Mouse (Mus musculus) T-helper 1 cell (primary cell): ENCODE results near the gene Syngap1.

Experiments used
- in situ Hi-C: fragments of 300-600 bp; cut with MboI, MseI; formaldehyde crosslinking; loops from one replicate; pipeline ENCODE4 v1.15.1; 2025; ENCODE audit warnings: high pct_unique_total_duplicates

Gene Syngap1

DNA sequence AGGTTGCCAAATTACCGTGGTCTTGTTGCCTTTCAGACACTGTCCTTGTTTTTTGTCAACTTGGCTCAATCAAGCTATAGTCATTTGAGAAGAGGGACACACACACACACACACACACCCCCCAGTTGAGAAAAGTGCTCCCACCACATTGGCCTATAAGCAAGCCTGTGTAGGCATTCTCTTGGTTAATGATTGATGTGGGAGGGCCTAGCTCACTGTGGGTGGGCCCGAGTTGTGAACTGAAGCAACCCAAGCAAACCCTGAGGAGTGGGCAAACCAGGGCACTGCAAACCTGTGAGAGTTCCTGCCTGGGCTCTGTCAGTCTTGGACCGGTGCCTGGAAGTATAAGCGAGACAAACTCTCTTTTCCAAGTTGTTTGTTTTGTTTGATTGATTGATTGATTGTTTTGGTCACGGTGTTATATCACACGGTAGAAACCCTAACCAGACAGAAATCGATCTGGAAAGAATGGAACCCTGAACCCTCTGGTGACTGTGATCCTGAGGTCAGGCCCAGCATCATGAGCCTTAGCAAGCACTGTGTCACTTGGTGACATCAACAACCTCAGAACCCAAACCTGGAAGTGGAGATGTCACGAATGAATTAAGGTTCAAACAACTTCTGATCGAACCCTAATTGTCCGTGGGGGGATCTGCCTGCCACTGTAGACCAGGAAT lies 44.6 kb downstream of the Syngap1 start:
- in situ Hi-C loops = no loop called here

DNA sequence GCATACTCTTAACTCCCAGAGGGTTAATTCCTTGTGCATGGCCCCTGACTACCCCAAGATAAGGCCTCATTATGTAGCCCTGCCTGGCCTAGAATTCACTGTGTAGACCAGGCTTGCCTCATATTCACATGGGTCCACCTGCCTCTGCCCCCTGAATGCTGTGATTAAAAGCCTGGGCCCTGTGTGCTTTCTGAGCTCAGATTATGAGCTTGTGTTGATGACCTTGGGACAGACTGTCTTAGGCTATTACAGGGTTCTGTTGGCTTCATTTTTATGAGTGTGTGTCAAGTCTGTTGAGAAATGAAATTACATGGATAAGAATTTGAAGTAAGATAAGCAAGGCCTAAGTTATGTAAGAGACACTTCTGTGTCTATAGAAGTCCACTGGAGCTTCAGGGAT lies 49.5 kb downstream of the Syngap1 start:
- in situ Hi-C loops = no loop called here

DNA sequence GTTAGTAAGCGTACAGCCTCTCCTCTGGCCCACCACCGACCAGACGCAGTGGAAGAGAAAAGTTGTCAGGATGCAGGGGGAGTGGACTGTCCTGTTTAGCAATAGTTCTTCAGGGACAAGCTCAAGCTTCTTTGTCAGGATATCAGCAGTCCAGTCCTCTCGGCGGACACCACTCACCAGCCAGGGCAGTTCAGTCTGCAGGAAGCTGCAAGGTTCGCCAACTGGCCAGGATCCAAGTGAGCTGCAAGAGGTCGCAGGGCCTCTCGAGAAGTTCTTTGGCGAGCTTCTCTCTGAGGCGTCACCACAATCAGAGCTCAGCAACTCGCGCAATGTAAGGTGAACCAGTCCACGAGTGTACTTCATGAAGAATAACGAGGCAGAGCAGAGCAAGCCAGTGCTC lies 53.4 kb downstream of the Syngap1 start:
- in situ Hi-C loops = no loop called here

GRCm38 (mm10) chr17:26995006-26995405 lies 54.0 kb downstream of the Syngap1 start:
- in situ Hi-C loops = loop anchor here (5.0 kb wide), 1 partner anchor 88 kb away; no protein-coding TSS in a partner anchor

GRCm38 (mm10) chr17:26995562-26995961 lies 54.5 kb downstream of the Syngap1 start:
- in situ Hi-C loops = loop anchor here (5.0 kb wide), 1 partner anchor 88 kb away; no protein-coding TSS in a partner anchor

DNA sequence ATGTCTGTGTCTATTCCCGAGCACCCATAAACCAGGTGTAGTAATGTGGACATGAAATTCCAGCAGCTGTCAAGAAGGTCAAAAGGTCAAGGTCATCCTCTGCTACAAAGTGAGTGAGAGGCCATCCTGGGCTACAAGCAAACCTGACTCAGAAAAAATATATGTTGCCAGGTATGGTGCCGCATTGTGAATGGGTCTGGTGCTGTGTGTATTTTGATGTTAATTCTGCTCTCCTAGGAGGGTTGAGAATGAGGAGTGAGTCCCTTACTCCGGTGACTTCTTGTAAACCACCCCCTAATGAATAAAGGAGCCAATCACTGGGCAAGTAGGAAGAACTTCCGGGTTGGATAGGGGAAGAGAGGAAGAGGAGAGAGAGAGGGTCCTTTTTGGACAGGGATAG lies 56.6 kb downstream of the Syngap1 start:
- in situ Hi-C loops = loop anchor here (5.0 kb wide), 1 partner anchor 90 kb away; no protein-coding TSS in a partner anchor

GRCm38 (mm10) chr17:26998283-26998682 lies 57.2 kb downstream of the Syngap1 start:
- in situ Hi-C loops = loop anchor here (5.0 kb wide), 1 partner anchor 91 kb away; no protein-coding TSS in a partner anchor

DNA sequence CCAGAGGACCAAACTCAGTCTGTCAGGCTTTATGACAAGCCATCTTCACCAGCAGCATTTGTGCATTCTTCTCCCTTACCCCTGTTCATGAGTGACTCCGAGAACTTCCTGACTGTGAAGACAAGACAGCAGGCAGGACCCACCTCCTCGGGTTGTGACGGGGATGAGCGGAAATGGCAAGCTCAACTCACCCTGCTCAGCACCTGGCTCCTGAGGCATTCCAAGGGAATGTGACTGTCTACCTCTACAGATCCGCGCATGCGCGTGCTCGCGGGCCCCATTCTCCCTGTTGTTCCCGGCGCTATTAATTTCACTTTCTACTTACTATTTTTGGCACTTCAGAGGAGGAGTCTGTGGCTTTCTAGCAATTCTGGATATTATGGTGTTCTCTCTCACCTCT lies 58.9 kb downstream of the Syngap1 start:
- in situ Hi-C loops = loop anchor here (5.0 kb wide), 1 partner anchor 93 kb away; no protein-coding TSS in a partner anchor

GRCm38 (mm10) chr17:27001151-27001550 lies 60.1 kb downstream of the Syngap1 start:
- in situ Hi-C loops = no loop called here

DNA sequence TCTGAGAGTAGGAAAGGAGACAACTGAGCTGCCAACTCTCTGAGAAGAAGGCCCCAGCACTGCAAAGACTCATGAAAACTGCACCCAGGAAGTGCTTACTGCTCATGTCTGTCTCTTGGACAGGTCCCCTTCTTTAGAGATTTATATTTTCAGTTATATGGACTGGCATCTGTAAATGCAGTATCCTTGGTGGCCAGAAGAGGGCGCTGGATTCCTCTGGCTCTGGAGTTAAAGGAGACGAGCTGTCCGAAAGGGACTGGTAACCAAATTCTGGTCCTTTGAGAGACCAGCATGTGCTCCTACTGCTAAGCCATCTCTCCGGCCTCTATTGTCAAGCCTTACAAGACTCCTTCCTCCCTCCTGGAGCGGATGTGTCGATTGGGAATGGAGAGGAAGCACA lies 60.8 kb downstream of the Syngap1 start:
- in situ Hi-C loops = no loop called here

GRCm38 (mm10) chr17:27004431-27004830 lies 63.4 kb downstream of the Syngap1 start:
- in situ Hi-C loops = no loop called here

- in situ Hi-C loops = no loop called here
Observed at GRCm38 (mm10) chr17:27004903-27005485, 63.9 kb downstream of the Syngap1 start.

DNA sequence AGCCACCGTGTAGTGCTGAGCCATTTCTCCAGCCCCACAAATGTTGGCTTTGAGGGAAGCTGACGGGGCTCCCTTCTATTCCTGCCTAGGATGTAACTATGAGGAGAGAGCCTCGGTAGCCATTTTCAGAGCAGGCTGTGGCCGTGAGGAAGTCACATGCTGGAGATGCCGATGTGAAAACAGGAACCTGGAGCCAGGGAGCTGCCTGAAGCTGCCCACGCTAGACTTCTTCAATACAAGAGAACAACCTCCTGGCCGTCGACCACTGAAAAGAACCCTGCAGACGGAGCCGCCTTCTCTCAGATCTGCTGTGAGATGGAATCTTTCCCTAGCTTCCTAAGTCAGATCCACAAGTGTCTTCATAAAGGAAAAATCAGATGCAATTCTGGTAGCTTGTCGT lies 64.6 kb downstream of the Syngap1 start:
- in situ Hi-C loops = no loop called here

DNA sequence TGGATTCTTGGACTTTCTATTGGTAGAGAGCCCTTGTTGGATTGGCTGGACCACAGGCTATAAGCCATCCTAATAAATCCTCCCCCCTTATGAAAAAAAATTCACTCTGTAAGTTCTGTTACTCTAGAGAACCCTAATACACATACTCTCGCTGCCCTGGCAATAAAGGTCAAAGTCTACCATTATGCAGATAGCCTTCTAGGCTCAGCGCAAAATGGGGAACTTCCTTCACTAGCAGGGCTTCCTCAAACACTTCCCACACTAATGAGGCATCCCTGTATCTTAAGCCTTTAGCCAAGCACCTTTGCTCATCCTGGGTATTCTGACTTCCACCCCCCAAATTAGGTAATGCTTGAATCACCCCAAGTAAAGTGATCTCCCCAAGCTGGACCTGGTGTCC lies 67.2 kb downstream of the Syngap1 start:
- in situ Hi-C loops = no loop called here

- in situ Hi-C loops = no loop called here
Observed at GRCm38 (mm10) chr17:27011167-27011566, 70.1 kb downstream of the Syngap1 start.

GRCm38 (mm10) chr17:27011998-27012672 lies 71.1 kb downstream of the Syngap1 start:
- in situ Hi-C loops = no loop called here

GRCm38 (mm10) chr17:27012909-27013308 lies 71.9 kb downstream of the Syngap1 start:
- in situ Hi-C loops = no loop called here

DNA sequence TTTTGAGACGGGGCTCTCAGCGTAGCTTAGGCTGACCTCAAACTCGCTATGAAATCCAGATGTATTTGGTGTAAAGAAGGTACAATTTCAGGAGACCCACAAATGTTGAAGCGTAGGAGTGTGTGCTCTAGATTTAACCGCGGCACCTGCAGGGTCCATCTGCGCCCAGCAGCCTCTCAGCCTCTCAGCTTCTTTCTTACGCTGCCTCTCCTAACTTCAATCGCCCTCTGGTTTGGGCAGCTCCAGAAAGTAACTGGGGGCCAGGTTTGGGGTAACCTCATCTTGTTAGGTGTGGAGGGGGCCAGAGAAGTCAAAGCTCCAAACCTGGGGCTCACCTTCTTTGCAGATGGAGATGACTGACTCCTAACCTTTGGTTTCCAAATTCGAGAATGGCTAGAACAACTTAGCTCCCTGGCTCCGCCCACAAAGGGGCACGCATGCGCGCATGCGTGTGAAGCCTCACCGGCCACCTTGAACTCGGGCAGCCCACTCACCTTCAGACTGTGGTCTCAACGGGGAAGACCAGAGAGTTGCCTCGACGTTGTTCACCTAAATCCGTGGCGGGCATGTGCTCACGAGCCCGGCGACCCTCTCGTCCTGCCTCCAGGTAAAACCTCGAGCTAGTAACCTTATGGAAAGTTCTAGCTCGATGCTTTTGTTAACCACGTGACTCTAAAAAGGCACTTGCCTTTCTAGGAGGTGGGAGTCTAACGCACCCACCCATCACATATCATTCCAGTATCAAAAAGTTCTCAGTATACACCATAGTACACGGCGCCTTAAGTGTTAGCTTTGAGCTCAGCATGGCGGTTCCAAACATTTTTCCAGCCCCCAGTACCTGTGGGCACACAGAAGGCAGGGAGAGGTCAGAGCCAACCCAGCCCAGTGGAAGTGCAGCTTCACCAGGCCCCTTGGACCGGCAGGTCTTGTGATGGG lies 76.8 kb downstream of the Syngap1 start:
- in situ Hi-C loops = no loop called here

GRCm38 (mm10) chr17:27018555-27019196 lies 77.6 kb downstream of the Syngap1 start:
- in situ Hi-C loops = no loop called here

DNA sequence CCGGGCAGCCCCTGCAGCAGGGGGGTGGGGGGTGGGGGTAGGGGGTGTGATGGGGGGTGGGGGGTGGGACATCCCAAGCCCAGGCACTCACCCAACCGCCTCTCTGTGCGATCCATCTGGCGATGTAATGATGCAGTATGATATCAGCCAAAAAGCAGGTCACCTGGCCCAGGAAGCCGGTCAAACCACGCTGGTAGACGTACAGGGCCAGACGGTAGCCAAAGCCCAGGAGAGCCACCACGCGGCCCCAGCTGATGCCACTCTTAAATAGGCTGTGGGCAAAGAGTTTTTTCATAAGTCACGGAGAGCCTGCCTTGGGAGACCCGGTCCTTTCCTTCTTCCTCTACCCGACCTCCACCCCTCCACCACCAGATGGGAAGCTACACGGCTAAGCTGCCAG lies 80.0 kb downstream of the Syngap1 start:
- in situ Hi-C loops = no loop called here

- in situ Hi-C loops = no loop called here
Observed at GRCm38 (mm10) chr17:27021736-27022135, 80.7 kb downstream of the Syngap1 start.
